Mouse (Mus musculus): Measurements from ENCODE around the gene Gnai3.

GRCm38 (mm10) chr3:108195287-108195686, 49.3 kb upstream of the Gnai3 start:
- TF ChIP-seq POLR2A (IDR thresholded peaks at IDR 0.05; ENCODE audit: insufficient read length, low read depth) (no peak), E2F4 (IDR thresholded peaks at IDR 0.05; ENCODE audit: insufficient read depth) (no peak), MYOD1 (IDR thresholded peaks at IDR 0.05; ENCODE audit: control insufficient read depth in 1 of 3, insufficient read length in 2 of 3, low read depth in 2 of 3) (no peak), MAX (IDR thresholded peaks at IDR 0.05; ENCODE audit: low read depth) (no peak), TCF12 (IDR thresholded peaks at IDR 0.05; ENCODE audit: insufficient read depth, poor library complexity, severe bottlenecking) (no peak)
